14 mouse cellular contexts compared by ENCODE assay signal in the genomic region with DNA sequence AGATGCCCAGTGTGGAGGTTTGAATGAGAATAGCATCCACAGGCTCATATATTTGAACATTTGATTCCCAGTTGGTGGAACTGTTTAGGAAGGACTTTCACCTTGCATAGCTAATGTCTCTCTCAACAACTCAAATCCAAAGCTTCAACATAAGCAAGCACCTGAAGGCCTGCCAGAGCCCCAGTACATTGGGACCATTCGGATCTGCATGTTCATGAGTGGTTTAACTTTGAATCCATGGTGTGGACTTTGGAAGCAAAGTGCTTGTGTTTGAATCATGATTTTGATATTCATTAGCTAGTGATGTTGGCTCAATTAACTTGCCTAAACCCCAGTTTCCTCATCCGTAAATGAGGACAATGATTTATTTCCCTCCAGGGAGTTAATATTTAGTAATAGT.
DNase-seq lines count a peak whose midpoint lies in the region.
"Had no signal": no experiment of that assay in that cellular context is flagged by ENCODE, and none has a peak within 500 bp of the region (broad histone marks: within the 10 kb centered on the region; RNA-seq: fewer than 3 reads in every experiment).

No protein-coding gene starts in this region.

- peak; percentile 51 for DNase-seq in kidney, adult 11 months
- no peak for DNase-seq in kidney, adult 18-20 months
- DNase-seq in kidney, adult 9 months, result peak; percentile 92
- DNase-seq in kidney, postnatal 4 days, result no peak
- DNase-seq: adrenal gland, adult 2 months; adrenal gland, postnatal 10 days; adrenal gland, postnatal 25 days; cerebellum, adult 11 months; cerebellum, adult 18-20 months; cerebellum, adult 8-10 months; cerebellum, adult 9-11 months; cerebellum, postnatal 14 days; cerebellum, postnatal 36 days; embryo, embryonic 11 days had no signal

Comparison
In these comparisons a context has a peak if more than half of its experiments do, and no peak if none do; other contexts are left out.
1. DNase-seq: peak in kidney, adult 11 months (single experiment) and kidney, adult 9 months (single experiment); none in kidney, adult 18-20 months (single experiment) and kidney, postnatal 4 days (0 of 2).